Mouse (Mus musculus) spleen, adult 2 months (tissue): ENCODE results near the gene Reln.

Experiments used
- CTCF ChIP-seq: fragments of 200-500 bp; IDR thresholded peaks from 2 replicates; pipeline ENCODE4 v1.5.1; 2011; ENCODE audit warnings: mild to moderate bottlenecking, inconsistent platforms; ENCODE audit not compliant: insufficient read depth, insufficient read length, insufficient replicate concordance; ENCODE audit errors: extremely low read depth
- POLR2A ChIP-seq: fragments of 200-500 bp; IDR thresholded peaks from 2 replicates; pipeline ENCODE4 v1.6.1; 2011; ENCODE audit warnings: low read depth, low read length, inconsistent platforms

GRCm38 (mm10) chr5:22106811-22107485 lies 237.6 kb downstream of the Reln start:
- TF ChIP-seq CTCF (no peak), POLR2A (no peak)
